Mouse (Mus musculus) layer of hippocampus, adult 9-11 months (tissue): ENCODE data around the gene Gm21983.

Experiments used
- DNase-seq: peaks from one replicate; pipeline ENCODE4 v3.0.0; 2022

The Gm21983 gene

DNA sequence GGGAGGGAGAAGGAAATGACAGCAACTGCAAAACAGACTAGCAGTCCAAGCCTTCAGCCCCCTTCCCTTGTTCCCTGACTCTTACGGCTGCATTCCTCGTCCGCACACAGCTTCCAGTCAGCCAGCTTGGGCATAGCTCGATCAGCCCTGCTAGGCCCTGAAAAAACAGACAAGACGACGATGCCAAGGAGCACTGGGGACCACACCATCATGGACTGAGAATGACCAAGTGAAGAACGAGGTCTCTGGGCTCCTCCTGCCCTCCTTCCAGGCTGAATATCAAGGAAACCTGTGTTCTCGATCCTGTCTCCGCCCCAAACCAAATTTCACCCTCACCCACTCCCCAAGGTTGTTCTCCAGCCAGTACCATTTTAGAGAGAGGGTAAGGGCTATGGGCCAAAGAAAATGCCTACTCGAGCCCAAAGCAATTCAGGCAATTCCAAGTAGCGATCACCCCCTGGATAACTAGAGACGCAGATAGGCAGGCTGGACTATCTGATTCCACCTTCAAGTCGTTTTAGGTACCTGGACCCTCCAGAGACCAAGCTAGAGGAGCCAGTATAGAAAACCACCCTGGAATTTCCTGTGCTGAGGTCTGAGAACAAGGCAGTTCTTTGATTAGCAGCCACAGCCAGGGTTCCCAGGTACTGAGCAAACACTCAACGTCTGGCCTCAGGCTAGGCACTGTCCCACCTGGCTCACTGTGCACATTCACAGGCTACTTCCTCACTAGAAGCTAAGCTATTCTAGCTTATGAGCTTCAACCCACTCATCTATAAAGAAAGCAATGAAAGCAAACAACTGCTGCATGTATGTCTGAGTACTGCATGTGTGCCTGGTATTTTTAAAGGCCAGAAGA is at the start of gene Gm21983, which contains the start of gene Mia:
Gene Gm21983 (minus strand): TSS at position 250 of the 859 bp plus-strand sequence.
Gene Mia (minus strand): TSS at position 321 of the 859 bp plus-strand sequence.
- no peak for DNase-seq

DNA sequence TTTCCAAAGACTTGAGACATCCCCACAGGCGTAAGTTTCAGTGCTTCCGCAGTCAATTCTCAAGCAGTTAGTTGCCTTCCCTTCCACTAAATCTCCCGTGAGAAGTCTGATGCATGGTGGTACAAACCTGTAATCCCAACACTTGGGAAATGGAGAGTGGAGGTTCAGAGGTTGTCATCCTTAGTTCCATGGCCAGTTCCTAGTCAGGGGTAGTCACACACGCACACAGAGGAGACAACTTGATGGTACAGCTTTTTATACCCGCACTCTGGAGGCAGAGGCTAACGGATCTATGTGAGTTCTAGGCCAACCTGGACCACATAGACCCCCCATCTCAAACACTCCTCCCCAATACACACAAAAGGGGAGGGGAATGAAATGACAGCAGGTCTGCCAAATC is 48.0 kb upstream of the Gm21983 start:
- DNase-seq = no peak

DNA sequence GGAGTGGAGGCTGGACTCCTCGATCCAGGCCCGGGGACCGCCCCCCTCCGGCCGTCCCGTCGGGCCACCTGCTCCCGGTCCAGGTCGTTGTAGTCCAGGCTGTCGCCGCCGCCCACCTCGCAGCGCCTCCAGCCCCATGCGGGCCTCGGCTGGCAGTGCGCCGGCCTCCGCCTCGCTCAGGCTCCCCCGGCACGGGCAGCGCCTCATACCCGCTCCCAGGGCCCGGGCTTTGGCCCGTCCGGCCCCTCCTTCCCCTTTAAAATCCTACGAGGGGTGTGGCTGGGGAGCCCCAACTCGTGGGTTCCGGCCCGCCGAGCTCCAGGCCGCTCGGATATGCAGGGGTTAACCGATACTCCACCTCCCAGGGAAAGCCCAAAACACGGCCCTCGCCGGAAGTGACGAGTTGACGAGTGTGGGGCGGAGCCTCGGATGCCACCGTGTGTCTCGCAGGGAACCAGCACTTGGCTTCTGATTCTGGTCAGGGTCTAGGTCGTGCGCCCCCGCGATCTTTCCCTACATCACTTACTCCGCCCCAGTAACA is 47.5 kb upstream of the Gm21983 start, which contains the start of gene Itpkc:
Gene Itpkc (minus strand): TSS at position 381 of the 541 bp plus-strand sequence.
- peak; percentile 93 for DNase-seq

DNA sequence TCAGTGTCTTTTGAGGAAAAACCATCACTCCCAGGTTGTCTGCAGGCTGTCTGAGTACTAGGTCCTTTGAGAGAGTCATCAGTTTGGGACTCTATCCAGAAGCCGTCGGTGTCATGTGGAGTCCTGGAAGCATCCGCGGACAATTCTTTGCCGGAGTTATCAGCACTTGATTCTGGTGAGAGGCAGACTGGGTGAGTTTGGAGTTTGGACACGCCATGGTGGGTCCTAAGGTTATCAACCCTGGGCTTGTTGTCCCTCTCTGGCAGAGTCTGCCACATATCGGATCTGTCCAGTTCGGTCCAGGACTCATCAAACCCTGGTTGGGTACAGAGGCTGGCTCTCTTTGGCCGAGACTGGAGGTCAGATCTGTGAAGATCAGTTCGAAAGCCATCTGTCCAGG is 46.8 kb upstream of the Gm21983 start:
- DNase-seq = no peak

DNA sequence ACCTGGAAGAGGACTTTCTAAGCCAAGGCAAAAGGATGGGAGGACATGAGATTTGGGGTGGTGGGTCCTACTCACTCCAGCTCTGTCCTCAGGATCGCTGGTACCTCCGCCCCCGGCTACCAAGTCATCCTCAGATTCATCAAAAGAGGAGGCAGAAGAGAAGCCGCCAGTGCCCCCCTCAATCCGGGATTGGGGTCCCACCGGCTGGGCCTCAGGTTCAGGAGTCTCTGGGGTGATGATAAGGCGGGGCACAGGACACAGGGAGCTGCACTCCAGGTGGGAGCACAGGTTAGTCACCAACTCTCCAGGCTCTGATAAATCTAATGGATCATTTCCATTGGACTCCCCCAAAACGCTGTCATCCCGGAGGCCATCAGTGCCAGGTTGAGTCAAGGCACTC is 46.4 kb upstream of the Gm21983 start:
- DNase-seq = no peak

DNA sequence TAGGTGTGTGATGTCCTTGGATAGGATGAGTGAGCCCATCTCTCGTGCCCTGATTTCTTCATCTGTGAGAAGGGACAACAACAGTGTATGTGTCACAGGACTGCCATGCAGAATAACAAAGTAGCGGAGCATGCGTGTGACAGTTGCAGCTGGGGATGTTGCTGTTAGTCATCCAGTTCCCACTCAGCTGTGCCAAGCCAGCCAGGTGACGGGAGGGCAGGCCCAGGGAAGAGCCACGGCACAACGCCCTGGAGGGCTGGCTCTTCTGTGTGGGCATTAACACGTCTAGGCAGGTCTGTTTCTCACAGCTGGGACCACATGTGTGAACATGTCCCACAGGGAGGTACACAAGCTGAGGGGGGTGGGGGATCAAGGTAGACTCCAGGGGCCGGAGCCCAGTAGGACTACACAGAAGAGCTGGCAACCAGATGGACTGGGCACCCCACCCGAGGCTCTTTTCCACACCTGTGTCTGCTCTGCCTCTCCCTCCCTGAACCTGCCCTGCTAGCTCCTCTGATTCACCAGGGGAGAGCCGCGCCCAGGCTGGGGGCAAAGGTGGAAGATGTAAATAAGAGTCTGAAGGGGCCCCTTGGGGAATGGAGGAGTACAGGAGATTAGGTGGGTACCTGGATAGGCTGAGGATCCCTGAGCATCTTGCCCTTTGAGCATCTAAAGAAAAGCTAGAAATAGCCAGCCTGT is 44.1 kb upstream of the Gm21983 start:
- DNase-seq = peak; percentile 71

DNA sequence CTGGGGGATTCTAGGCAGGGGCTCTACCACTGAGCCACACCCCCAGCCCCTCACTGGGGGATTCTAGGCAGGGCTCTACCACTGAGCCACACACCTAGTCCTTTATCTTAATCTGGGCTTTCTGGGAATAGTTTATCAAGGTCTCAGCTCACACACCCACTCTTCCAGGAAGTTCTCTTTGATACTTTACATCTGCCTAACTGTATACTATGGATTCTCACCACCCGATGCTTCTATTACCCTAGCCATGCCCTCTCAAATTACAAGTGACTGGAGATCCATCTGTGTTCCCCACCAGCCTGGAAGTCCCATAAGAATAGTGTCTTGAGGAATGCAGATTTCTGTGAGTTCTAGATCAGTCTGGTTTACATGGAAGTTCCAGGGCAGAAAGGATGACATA is 41.7 kb upstream of the Gm21983 start:
- no peak for DNase-seq

DNA sequence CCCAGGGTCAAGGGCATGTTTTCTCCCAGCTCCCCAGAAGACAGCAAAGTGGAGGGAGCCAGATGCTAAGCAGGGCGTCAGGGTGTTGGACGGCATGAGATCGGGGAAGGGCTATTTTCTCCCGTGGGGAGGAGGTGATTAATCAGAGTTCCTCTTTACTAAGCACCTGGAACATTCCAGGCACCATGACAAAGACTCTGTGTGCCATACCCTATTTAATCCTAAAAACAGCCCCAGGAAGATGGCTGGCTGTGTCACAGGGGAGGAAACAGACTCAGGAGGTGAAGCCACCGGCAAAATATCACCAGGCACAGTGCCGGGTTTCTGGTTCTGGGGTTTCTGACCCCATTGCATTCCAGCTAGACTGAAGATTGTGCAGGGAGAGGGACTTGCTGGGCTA is 41.1 kb upstream of the Gm21983 start:
- DNase-seq = no peak

DNA sequence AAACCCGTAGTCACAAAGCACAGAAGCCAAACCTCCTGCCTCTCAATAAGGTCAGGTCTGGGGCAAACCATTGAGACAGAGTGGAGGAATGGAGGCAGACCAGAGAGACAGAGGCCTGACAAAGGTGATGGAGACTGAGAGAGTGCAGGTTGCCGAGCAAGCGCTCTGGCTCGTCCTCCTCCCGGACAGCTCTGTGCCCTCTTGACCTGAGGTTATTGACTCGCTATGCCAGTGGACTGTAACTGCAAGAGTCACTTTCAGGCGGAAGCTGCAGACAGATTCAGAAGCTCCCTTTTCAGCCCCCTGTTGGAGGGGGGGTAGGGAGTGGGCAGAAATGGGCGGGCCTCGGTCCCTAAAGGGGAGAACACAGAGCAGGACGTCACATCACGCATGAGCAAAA is 39.1 kb upstream of the Gm21983 start:
- DNase-seq = no peak

DNA sequence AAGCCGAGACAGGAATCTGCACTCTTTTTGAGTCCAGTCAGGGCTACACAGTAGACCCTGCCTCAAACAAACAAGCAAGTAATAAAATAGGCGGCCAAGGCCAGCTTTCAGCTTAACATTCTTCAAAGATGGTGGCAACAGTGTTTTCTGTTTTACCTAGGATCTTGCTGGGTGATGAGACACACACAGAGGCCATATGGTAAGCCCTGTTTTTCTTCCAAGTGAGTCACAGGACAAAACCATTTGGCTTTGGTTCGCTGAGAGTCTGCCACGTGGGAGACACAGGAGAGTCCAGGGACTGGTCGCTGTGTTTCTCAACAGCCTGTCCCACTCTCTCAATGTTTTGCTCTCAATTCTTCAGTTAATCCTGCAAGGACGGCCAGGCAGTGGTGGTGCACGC is 37.7 kb upstream of the Gm21983 start:
- no peak for DNase-seq

DNA sequence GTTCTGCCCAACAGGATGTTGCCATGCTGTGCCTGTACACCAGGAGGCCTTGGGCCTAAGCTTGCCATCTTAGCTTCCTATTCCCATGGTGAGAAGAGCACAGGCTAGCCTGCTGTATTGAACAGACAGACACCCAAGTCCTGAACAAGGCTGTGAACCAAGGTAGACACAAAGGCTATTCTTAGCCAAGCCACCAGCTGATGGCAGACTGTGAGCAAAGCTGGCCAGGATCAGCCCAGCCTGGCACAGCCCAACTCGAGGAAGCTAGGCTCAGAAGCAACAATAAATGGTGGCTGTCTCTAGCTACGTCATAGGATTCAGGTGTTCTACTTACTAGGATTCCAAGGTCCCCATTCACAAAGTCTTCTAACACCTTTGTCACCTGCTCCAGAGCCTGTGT is 31.7 kb upstream of the Gm21983 start:
- no peak for DNase-seq

DNA sequence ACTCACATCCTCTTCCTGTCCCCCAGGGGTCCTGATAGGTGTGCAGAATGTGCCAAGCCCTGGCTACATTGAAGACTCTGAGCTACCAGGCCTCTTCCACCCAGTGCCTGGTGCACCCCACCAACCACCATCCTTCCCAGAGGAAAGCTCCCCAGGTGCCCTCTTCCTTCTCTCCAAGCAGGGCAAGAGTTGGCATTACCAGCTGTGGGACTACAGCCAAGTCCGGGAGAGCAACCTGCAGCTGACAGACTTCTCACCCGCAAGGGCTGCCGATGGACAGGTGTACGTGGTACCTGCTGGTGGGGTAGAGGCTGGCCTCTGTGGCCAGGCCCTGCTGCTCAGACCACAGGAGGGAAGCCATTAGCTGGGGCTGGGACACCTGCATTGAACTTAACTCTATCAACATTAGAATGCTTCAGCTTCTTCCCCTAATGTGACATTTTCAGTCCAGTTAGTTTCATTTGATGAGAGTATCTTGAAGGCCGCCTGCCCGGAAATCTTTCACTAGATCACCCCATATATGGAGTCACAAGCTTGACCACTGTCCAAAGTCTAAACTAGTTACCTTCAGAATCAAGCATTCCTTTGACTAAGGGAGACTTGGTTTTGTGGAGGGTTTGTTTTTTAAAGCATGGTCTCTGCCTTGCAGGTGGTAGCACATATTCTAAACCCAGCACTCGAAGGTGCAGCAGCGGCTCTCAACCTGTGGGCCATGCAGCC is 23.0 kb upstream of the Gm21983 start:
- no peak for DNase-seq

DNA sequence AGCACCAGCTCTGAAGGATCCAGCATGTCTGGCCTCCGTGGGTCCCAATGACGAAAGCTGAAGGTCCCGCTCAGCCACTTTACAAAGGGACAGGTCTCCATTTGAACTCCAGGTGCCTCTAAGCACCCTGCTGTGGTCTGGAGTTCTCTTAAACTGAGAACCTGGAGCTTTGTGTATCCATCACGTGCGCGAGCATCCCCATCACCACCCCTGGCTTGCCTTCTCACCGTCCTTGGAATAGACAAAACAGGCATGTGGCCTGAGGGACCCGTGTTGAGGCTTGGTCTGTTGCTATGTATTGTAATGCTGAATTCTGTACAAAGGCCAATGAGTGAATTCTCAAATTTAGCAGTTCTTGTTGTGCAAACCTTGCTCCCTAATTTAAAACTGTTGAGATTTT is 17.9 kb upstream of the Gm21983 start:
- DNase-seq = no peak

DNA sequence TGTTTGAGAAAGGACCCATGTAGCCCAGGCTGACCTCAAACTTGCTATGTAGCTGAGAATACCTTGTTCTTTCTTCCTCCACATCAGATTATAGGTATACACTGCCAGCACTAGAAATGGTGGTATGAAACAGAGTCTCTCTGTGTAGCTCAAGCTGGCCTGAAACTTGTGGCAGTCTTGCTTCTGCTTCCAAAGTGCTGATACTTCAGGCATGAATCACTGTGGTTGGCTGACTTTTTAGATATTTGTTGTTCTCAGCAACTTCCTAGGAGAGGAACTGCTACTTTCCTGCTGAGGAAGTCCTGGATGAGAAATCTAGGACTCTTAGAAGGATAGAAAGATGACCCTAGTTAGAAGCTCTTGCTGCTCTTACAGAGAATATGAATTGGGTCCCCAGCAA is 17.5 kb upstream of the Gm21983 start:
- DNase-seq = no peak

DNA sequence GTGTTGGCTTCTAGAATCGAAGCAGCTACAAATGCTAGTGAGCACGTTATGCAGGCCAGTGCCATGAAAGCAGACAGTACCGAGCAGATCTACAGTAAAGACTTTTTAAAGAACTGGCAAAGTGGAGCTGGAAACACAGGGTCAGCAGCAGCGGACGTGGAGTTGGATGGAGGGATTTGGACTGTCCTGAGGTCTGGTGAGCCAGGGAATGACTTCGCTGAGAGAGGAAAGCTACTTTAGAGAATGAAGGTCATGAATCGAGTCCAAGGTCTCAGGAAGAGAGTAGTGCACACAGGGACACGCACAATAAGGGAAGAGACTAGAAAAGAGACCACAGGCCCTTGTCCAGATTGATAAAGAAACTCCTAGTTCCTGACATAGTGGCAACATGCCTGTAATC is 16.7 kb upstream of the Gm21983 start:
- DNase-seq = no peak

DNA sequence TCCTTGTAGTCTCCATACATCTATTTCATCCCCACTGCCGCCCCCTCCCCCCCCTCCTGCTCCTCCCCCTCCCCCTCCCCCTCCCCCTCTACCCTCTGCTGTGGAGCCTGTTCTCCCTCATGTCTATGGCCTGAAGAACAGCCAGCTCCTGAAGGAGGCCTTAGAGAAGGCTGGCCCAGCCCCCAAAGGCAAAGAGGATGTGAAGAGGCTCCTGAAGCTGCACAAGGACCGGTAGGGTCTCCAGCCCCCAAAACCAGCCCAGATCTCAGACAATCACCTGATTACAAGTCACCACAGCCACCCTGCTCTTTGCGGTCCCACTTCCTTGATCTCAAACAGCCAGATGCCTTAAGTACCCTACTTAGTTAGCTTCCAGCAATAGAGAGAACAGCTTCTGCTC is 16.2 kb upstream of the Gm21983 start:
- DNase-seq = no peak

DNA sequence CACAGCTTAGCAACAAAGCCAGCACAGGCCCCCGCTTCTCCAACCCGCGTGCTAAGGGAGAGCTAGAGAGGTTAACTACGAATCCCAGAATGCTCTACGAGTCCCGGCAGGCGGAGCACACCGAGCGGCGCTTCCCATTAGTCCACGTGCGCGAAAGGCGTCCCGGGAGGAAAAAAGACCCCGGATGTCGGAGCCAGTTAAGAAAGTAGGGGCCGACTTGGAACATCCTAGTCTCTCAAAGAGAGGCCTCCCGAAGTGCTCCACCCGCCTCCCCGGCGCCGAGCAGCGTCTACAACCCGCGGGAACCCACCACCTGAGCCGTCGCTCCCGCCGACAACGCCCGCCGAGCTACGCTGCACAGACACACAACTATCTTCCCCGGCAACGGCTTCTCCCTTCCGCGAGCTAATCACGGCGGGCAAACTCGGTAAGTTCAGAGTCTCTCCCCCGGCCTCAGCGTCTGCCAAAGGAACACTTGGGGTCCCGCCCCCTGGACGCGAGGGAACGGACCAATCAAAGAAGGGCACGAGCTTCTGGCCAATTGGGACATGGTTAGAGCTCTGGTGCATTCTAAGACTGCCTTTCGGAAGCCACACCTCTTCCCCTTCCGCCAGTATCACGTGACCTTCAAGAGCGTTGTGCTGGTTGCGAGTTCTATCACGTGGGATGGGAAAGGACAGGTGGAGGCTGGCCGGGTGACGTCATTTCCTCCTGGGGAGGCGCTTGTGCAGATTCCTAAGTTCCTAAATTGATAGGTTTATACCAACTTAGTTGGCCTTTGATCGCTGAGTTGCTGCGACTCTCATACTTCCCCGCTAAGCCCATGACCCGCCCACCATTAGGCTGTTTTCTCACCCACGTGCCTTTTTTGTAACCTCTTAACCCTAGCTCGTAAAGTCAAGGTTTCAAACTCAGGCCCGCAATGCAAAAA is 15.1 kb upstream of the Gm21983 start, which contains the start of the genes BC024978 and Snrpa:
Gene BC024978 (plus strand): TSS at position 101 of the 931 bp plus-strand sequence.
Gene Snrpa (minus strand): TSS at position 591 of the 931 bp plus-strand sequence.
- DNase-seq = peak; percentile 100

DNA sequence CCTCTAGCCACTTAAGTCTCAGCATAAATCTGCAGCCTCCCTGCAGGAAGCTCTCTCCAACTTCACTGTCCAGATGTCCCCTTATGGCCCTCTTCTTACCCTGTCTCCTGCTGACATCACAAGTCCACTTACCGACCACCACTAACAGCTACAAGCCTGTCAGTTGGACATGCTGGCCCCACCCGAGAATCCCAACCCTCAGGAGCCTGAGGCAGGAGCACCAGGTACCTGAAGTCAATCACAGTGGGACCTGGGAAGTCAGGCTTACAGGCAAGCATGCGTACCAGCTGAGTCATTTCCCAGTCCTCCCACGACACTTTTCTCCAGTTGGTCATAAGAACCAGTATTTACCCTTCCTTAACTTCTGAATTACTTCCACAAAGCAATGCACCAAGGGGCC is 12.8 kb upstream of the Gm21983 start:
- DNase-seq = no peak

DNA sequence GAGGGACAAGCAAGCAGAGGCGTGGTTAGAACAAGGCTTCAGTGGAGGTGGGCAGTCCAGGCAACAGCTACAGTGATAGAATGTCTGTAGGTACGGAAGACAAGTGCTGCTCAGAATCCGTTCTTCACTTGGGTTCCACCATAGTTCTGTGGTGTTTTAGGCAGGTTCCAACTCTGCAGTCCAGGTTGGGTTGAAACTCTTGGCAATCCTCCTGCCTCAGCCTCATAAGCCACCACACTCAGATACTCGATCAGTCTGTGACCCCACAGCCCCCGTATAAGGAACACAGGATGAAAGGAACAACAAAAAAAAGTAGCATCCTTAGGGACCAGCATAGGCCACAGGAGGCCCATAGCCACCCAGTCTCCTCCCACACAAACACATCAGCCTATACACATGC is 11.5 kb upstream of the Gm21983 start:
- no peak for DNase-seq

DNA sequence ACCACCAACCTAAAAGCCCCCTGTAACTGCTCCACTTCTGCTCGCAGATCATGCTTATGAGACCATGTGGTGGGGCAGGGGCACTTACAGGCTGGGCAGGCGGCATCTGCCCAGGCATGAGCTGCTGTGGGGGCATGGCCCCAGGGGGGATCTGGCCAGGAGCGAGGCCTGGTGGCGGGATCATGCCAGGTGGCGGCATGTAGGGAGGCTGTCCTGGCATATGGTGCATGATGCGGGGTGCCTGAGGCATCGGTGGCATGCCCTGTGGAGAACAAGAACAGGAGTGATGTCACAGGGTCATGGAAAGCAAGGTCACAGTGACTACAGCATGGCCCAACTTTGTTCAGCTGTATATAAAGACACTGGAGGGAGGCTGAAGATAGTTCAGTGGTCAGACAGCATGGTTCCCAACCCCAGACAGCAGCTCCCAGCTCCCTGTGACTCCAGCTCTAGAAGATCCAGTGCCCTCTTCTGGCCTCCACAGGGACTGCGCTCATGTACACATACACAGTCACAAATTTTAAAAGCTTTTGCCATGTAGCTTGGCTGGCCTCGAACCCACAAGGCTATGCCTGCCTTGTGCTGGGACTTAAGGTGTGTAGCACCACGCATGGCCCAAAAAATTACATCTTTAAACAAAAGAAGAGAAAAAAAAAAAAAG is 8.5 kb upstream of the Gm21983 start:
- DNase-seq = no peak

DNA sequence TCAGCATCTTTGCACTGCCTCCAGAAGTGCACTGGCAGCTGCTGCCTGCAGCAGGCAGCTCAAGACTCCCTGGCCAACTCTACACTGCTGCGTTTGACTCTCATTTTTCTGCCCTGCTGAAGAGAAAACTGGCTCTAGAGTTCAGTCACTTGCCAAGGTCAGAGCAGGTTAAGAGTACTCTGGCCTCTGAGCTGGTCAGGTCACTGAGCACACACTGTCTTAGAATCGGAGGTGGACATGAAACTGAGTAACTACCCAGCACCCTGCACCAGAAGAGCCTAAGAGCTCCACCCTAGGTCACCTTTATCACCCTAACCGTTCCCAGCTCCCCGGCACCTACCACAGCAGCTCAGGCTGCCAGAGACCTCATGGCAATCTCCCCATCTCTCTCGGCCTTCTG is 5.1 kb upstream of the Gm21983 start:
- DNase-seq = no peak
